Mouse (Mus musculus) embryo, embryonic 10.5 days (tissue): ENCODE results near the gene Pcbp4.

Source experiments
- DNase-seq: peaks from one replicate; pipeline ENCODE4 v3.0.0-alpha.2; 2015; ENCODE audit warnings: low spot score

The Pcbp4 gene

GRCm38 (mm10) chr9:106464751-106465541 lies 11.9 kb downstream of the Pcbp4 start:
- peak; percentile 78 for DNase-seq

- no peak for DNase-seq
Measured at GRCm38 (mm10) chr9:106465571-106466200, 12.6 kb downstream of the Pcbp4 start, which contains the start of gene Gpr62. TSS of gene Gpr62 (minus strand) at chr9:106465938.

GRCm38 (mm10) chr9:106466721-106467120 lies 13.6 kb downstream of the Pcbp4 start:
- DNase-seq, result no peak

- no peak for DNase-seq
Measured at GRCm38 (mm10) chr9:106467746-106468145, 14.7 kb downstream of the Pcbp4 start.

- DNase-seq, result no peak
Measured at GRCm38 (mm10) chr9:106469317-106469716, 16.2 kb downstream of the Pcbp4 start.

- DNase-seq, result no peak
Measured at GRCm38 (mm10) chr9:106469776-106470175, 16.7 kb downstream of the Pcbp4 start.

- DNase-seq, result no peak
Measured at GRCm38 (mm10) chr9:106470991-106471750, 18.1 kb downstream of the Pcbp4 start.

GRCm38 (mm10) chr9:106471892-106472291 lies 18.8 kb downstream of the Pcbp4 start:
- DNase-seq, result no peak

GRCm38 (mm10) chr9:106472321-106472720 lies 19.2 kb downstream of the Pcbp4 start:
- no peak for DNase-seq

- DNase-seq, result no peak
Measured at GRCm38 (mm10) chr9:106473081-106473752, 20.1 kb downstream of the Pcbp4 start.

- DNase-seq, result no peak
Measured at GRCm38 (mm10) chr9:106473753-106474105, 20.6 kb downstream of the Pcbp4 start.

GRCm38 (mm10) chr9:106474456-106474855 lies 21.4 kb downstream of the Pcbp4 start:
- DNase-seq, result peak; percentile 86

- no peak for DNase-seq
Measured at GRCm38 (mm10) chr9:106475046-106475445, 22.0 kb downstream of the Pcbp4 start.

- DNase-seq, result no peak
Measured at GRCm38 (mm10) chr9:106475663-106476001, 22.5 kb downstream of the Pcbp4 start, which contains the start of gene Rrp9. TSS of gene Rrp9 (plus strand) at chr9:106475963.

GRCm38 (mm10) chr9:106476002-106476923 lies 23.2 kb downstream of the Pcbp4 start:
- DNase-seq, result peak; percentile 64

- peak; percentile 100 for DNase-seq
Measured at GRCm38 (mm10) chr9:106476924-106477484, 23.9 kb downstream of the Pcbp4 start, which contains the start of gene Parp3. TSS of gene Parp3 (minus strand) at chr9:106476949.

GRCm38 (mm10) chr9:106477649-106478048 lies 24.6 kb downstream of the Pcbp4 start:
- no peak for DNase-seq

- DNase-seq, result no peak
Measured at GRCm38 (mm10) chr9:106478101-106478500, 25.0 kb downstream of the Pcbp4 start.

GRCm38 (mm10) chr9:106480541-106480940 lies 27.4 kb downstream of the Pcbp4 start:
- no peak for DNase-seq

- DNase-seq, result no peak
Measured at GRCm38 (mm10) chr9:106481075-106481474, 28.0 kb downstream of the Pcbp4 start.

GRCm38 (mm10) chr9:106481676-106482075 lies 28.6 kb downstream of the Pcbp4 start:
- no peak for DNase-seq
